Mouse (Mus musculus) E14TG2a.4 (cell line): Measurements from ENCODE around the gene Adgrl2.

Source experiments
- H3K27me3 ChIP-seq: 2 replicates; pipeline ENCODE4 v1.6.1; 2014; ENCODE audit warnings: low read length, control low read depth; ENCODE audit not compliant: insufficient read depth
- H3K36me3 ChIP-seq: 2 replicates; pipeline ENCODE4 v1.6.1; 2014; ENCODE audit warnings: low read length, control low read depth; ENCODE audit not compliant: insufficient read depth
- H3K4me1 ChIP-seq: replicated peaks from 2 replicates; pipeline ENCODE4 v1.6.1; 2014; ENCODE audit warnings: low read depth, low read length, control low read depth
- H3K4me3 ChIP-seq: replicated peaks from 2 replicates; pipeline ENCODE4 v1.5.1; 2014; ENCODE audit warnings: mild to moderate bottlenecking, low read length
- H3K9me3 ChIP-seq: 2 replicates; pipeline ENCODE4 v1.6.1; 2014; ENCODE audit warnings: low read length, control low read depth
- CTCF ChIP-seq: conservative IDR thresholded peaks from 2 replicates; pipeline ENCODE4 v1.5.1; 2014; ENCODE audit warnings: low read length
- NANOG ChIP-seq: IDR thresholded peaks from 2 replicates; pipeline ENCODE4 v1.6.1; 2014; ENCODE audit warnings: borderline replicate concordance, low read length, mixed read lengths
- POU5F1 ChIP-seq: IDR thresholded peaks from 2 replicates; pipeline ENCODE4 v1.6.1; 2014; ENCODE audit warnings: low read length, borderline replicate concordance

Gene Adgrl2

DNA sequence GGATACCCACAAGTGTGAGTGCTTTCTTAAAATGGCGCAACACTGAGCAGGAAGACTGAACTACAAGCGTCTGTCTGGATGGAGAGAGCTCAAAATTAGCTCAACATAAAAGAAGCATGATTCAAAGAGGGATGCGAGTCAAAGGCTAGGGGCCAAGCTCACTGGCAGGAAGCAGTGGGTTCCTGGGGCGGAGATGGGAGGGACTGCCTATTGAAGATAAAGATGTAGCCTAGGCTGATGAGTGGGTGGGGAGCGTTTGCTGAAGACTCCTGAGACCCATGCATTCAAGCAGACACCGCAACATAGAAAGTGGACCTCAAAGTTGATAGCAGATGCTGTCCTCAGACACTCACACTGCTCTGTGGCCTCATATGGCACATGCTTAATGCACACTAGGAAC is 146.2 kb downstream of the Adgrl2 start:
- Histone ChIP-seq H3K4me1 (peaks cover 14% of the 10 kb centered on the region), H3K4me3 (no peak overlapping the region), H3K36me3 (peaks cover 3% of the 10 kb centered on the region; the same call in 1 of the 2 replicates), H3K27me3 (no peaks in the 10 kb centered on the region), H3K9me3 (no peaks in the 10 kb centered on the region)
- TF ChIP-seq POU5F1 = no peak
- no peak for TF ChIP-seq CTCF
- TF ChIP-seq NANOG = no peak

DNA sequence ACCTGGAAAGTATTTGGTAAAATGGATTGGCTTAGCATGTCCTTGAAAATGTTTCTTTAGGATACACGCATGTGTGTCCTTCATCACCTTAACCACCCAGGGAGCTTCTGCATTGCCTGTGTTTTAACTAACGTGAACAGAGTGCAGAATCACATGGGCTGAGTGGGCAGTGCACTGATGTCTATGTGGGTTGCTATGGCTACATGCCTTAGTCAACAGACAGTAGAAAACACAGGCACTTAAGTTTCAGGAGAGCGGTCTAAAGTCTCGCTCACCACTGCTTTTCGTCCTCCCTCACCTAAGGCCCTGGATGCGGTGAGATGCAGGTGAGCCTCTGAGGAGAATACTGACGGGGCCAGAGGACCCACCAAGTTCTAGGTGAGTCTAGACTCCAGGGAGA is 147.8 kb downstream of the Adgrl2 start:
- H3K9me3 ChIP-seq = no peaks in the 10 kb centered on the region

DNA sequence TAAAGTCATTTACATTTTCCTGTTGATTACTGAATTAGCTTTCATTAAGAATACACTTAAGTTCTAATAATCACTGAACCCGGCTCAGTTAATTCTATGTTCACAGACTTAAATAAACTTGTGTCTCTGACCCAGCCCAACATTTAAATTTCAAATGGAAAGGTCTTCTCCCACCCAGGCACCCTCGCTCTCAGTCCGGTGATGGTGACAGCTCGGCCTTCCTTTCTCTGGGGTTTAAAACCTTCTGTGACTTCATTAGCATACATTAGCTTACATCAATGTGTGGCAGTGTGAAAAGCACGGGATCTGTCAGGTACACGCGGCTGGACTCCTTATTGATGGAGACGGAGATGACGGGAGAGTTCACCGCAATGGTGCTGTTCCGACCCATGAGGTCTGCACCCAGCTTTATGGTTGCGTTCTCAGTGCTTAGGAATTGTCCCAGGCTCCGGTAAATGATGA is 151.5 kb downstream of the Adgrl2 start:
- H3K9me3 ChIP-seq = no peaks in the 10 kb centered on the region
- no peaks in the 10 kb centered on the region for H3K27me3 ChIP-seq
- TF ChIP-seq CTCF = no peak
- no peak overlapping the region for H3K4me3 ChIP-seq
- no peaks in the 10 kb centered on the region; the same call in 1 of the 2 replicates for H3K36me3 ChIP-seq
- peaks cover 16% of the 10 kb centered on the region for H3K4me1 ChIP-seq

More for the DNA sequence above, 147.8 kb downstream of the Adgrl2 start:
- H3K4me3 ChIP-seq = no peak overlapping the region
- no peaks in the 10 kb centered on the region for H3K27me3 ChIP-seq
- peaks cover 3% of the 10 kb centered on the region; the same call in 1 of the 2 replicates for H3K36me3 ChIP-seq
- TF ChIP-seq POU5F1 (no peak), CTCF (no peak), NANOG (no peak)
- peaks cover 16% of the 10 kb centered on the region for H3K4me1 ChIP-seq

DNA sequence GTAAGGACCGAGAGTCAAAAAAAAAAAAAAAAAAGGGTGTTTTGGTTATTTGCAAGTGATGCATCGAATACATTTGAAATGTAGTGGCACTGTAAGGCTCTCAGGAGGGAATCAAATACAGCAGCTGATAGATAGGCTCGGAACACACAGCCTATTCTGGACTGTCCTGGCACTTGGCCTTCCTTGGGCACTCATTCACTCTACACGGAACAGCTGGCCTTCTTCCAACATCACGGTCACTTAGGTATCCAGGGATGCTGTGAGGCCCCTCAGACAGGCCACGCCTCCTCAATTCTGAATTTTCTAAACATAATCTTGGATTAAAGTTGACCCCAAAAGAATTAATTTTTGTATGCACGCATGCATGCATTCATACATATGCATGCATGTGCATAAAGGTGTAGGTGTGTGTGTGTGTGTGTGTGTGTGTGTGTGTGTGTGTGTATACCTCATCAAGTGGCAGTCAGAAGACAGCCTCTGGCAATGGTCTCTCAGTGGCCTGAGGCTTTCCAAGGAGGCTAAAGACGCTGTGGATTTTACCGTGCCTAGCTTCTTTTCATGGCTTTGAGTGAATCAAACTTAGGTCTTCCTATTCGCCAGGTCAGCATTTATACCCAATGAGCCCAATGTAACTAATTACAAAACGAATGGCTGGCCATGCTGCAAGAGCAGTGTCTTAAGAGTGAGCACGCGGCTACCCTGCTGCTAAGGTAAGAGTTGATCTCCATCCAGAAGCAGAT is 152.1 kb downstream of the Adgrl2 start:
- H3K36me3 ChIP-seq = peaks cover 5% of the 10 kb centered on the region
- no peaks in the 10 kb centered on the region for H3K27me3 ChIP-seq
- H3K4me1 ChIP-seq = peaks cover 16% of the 10 kb centered on the region
- no peak overlapping the region for H3K4me3 ChIP-seq
- TF ChIP-seq NANOG (no peak), POU5F1 (no peak), CTCF (no peak)
- H3K9me3 ChIP-seq = no peaks in the 10 kb centered on the region

DNA sequence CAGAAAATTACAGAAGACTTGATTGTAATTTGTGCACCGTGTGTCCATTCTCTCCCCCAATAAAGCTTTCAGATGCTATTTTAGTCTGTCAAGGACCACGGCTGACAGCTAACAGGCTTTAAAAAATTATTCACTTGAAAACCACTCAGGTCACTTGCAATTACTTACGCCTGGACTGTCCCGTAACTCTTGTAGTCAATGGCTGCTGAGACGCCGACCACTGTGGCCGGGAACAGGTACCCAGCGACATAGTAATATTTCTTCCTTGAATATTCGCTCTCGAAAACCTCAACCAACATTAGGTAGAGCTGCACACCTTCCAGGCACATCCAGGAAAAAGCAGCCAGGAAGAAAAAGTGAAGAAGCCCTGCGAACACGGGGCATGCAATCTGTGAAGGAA is 155.2 kb downstream of the Adgrl2 start:
- Histone ChIP-seq H3K36me3 (peaks cover 8% of the 10 kb centered on the region), H3K27me3 (no peaks in the 10 kb centered on the region), H3K9me3 (no peaks in the 10 kb centered on the region), H3K4me1 (peaks cover 15% of the 10 kb centered on the region), H3K4me3 (no peak overlapping the region)
- no peak for TF ChIP-seq NANOG
- TF ChIP-seq CTCF = no peak
- no peak for TF ChIP-seq POU5F1

DNA sequence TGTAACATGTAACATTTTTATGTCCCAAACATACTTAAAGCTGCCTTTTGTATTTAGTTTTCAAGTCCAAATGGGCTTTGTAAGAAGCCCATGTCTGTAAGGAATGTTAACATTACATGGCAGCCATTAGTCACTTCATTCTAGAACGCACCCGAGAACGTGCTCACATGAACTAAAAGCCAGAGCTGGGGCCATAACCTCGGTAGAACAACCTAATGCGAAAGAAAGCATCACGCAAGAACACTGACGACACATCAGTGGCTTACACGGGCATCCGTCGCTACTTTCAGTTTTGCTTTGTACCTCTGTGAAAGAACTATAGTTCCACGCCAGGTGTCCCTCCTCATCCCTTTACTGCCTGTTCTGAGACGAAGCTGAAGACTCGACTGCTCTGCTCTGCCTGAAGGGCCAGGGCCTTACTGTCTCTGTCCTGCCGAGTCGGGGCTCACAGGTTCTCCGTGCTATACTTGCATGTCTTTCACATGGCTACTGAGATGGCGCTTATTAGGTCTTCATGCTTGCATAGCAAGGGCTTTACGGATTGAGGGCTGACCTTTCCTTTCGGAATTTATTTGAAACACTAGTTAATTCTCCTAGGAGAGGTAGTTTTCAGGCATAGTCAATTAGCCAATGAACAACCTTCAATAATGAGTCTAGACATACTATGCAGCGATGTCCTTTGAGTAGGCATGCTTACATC is 157.1 kb downstream of the Adgrl2 start:
- Histone ChIP-seq H3K36me3 (peaks cover 8% of the 10 kb centered on the region), H3K27me3 (no peaks in the 10 kb centered on the region), H3K9me3 (no peaks in the 10 kb centered on the region), H3K4me1 (0 out of 2 replicates have a peak, but pooled peaks cover 4% of the 10 kb centered on the region), H3K4me3 (no peak overlapping the region)
- TF ChIP-seq POU5F1 = no peak
- no peak for TF ChIP-seq CTCF
- TF ChIP-seq NANOG = no peak

DNA sequence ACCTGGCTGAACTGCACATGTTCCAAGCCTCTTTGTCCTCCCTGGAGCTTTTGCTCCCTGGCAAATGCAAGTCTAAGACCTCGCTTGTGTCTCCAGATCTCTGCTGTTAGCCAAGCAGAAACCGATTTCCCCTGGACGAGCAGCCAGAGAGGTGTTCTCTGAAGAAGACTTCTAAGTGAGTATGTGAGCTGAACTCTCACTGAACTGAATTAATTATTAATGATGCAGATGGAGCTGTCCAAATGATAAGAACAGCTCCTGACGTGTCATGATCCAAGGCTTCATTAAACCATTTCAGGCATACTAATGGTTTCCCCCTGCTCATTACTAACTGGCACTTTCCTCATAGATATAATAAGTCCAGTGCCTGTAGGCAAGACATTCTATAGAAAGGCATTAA is 158.4 kb downstream of the Adgrl2 start:
- no peaks in the 10 kb centered on the region for H3K27me3 ChIP-seq
- TF ChIP-seq CTCF (no peak), POU5F1 (no peak), NANOG (no peak)
- peaks cover 8% of the 10 kb centered on the region for H3K36me3 ChIP-seq
- no peak overlapping the region for H3K4me3 ChIP-seq
- no peaks in the 10 kb centered on the region for H3K9me3 ChIP-seq
- 0 out of 2 replicates have a peak, but pooled peaks cover 4% of the 10 kb centered on the region for H3K4me1 ChIP-seq

DNA sequence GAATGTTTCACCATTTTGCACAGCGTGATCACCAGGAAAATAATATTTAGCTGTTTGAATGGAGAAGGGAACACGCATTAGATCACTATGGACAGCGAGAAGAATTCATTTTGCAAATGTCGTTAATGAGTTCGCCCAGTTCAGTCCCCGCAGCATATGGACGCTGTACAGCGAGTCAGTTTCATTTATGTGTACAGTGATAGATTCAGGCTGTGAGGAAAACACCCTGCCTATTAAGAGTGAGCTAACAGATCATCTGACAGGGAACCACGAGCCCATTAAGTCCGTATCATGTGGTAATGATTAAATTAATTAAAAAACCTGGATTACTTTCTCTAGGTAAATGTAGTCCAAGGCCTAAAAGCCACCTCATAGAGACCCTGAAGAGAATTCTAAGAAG is 161.8 kb downstream of the Adgrl2 start:
- TF ChIP-seq NANOG = no peak
- TF ChIP-seq POU5F1 = no peak
- no peak for TF ChIP-seq CTCF
- Histone ChIP-seq H3K4me3 (no peak overlapping the region), H3K9me3 (no peaks in the 10 kb centered on the region), H3K36me3 (peaks cover 6% of the 10 kb centered on the region), H3K4me1 (0 out of 2 replicates have a peak, but pooled peaks cover 4% of the 10 kb centered on the region), H3K27me3 (no peaks in the 10 kb centered on the region)

DNA sequence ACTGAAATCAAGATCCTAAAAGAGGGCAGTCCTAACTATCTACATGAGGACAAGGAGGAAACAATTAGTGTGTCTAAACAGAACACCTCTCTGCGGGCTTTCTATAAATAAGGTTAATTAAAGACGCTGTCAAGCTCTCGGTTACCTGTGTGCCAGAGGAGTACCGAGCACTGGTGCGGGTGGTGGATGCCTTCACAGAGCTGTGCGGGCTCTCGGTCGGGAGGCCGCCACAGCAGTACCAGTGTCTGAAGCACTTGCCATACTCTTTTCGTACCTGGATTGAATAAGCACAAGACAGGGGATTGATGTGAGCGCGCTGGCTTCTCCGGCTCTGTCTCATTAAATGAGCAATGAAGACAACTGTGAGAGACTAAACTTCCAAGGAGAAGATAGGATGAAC is 166.8 kb downstream of the Adgrl2 start:
- Histone ChIP-seq H3K36me3 (0 out of 2 replicates have a peak, but pooled peaks cover 3% of the 10 kb centered on the region), H3K4me3 (no peak overlapping the region), H3K27me3 (no peaks in the 10 kb centered on the region), H3K9me3 (peaks cover 18% of the 10 kb centered on the region), H3K4me1 (no peaks in the 10 kb centered on the region)
- TF ChIP-seq NANOG (no peak), CTCF (no peak), POU5F1 (no peak)
